In genomic region chr8:46936039-46936438, GRCm38 (mm10) we compare ENCODE assay signal across 8 mouse cellular contexts. TPM values are rescaled to one million over a fixed set of nuclear protein-coding genes. Genes with fewer than 3 reads are reported as not detected.
DNase-seq lines count a peak whose midpoint lies in the region; ATAC-seq and TF ChIP-seq lines count a peak whose summit lies in the region.

No protein-coding gene starts in this region.

- H3K9me3 ChIP-seq in hindbrain, embryonic 10.5 days = peaks cover 7% of the 10 kb centered on the region; the same call in 1 of the 2 replicates
- 0 out of 2 replicates have a peak, but pooled peaks cover 4% of the 10 kb centered on the region for H3K9me3 ChIP-seq in hindbrain, embryonic 12.5 days (replicated peaks)
- peaks cover 10% of the 10 kb centered on the region for H3K9me3 ChIP-seq in CH12.LX (replicated peaks; ENCODE audit: low read length)
- H3K9me3 ChIP-seq in embryonic facial prominence, embryonic 13.5 days = peaks cover 10% of the 10 kb centered on the region; the same call in 1 of the 2 replicates
- H3K9me3 ChIP-seq in stomach, postnatal 0 days (ENCODE audit: control insufficient read depth, low read length) = no peaks in the 10 kb centered on the region

- dilution Hi-C loops in CH12.LX (cut with MboI; ENCODE audit: extremely low pct_ligation_motif_present, extremely low pct_unique_long_range_greater_than_20kb, low sequenced_read_pairs) = no loop called here

- peak; percentile 15 for TF ChIP-seq RAD21 in CH12.LX (IDR thresholded peaks at IDR 0.05; ENCODE audit: low read depth, low read length)

- no peaks in the 10 kb centered on the region for H3K79me2 ChIP-seq in CH12.LX (replicated peaks; ENCODE audit: control insufficient read depth, extremely low read depth, insufficient read depth, poor library complexity, severe bottlenecking)

- WGBS in hindbrain, embryonic 10.5 days = 23% methylated on average over 8 of the region's 8 CpGs
- WGBS in hindbrain, embryonic 12.5 days = 17% methylated on average over 8 of the region's 8 CpGs
- WGBS in embryonic facial prominence, embryonic 13.5 days = 13% methylated on average over 8 of the region's 8 CpGs
- 25% methylated on average over 8 of the region's 8 CpGs for WGBS in stomach, postnatal 0 days

- DNase-seq in hindbrain, embryonic 10.5 days (ENCODE audit: low spot score) = peak; percentile 20
- no peak for DNase-seq in CH12.LX (ENCODE audit: extremely low read depth)
- peak; percentile 32 for DNase-seq in kidney, postnatal 14 days
- no peak for DNase-seq in stomach, postnatal 0 days (ENCODE audit: low spot score)
- no peak for DNase-seq in gastrocnemius, postnatal 25 days
- DNase-seq in adrenal gland, adult 8-10 months = no peak

- H3K4me2 ChIP-seq in hindbrain, embryonic 12.5 days (replicated peaks) = no peak overlapping the region
- H3K4me2 ChIP-seq in CH12.LX (ENCODE audit: insufficient read depth, low read depth, poor library complexity, severe bottlenecking) = no peak overlapping the region
- H3K4me2 ChIP-seq in embryonic facial prominence, embryonic 13.5 days = peak overlapping the region; percentile 46
- H3K4me2 ChIP-seq in stomach, postnatal 0 days (replicated peaks; ENCODE audit: low read depth) = peak overlapping the region; percentile 29; the same call in 1 of the 2 replicates

- in situ Hi-C loops in CH12.LX (cut with MboI; ENCODE audit: low pct_ligation_motif_present, low pct_unique_long_range_greater_than_20kb, low sequenced_read_pairs) = loop anchor here (5.0 to 25.0 kb wide), 3 partner anchors 91 to 724 kb away; partner anchors contain the start of gene Slc25a4

- ATAC-seq in hindbrain, embryonic 12.5 days (ENCODE audit: low FRiP score) = no peak
- no peak for ATAC-seq in embryonic facial prominence, embryonic 13.5 days (ENCODE audit: insufficient number of reproducible peaks, insufficient read depth, low FRiP score, low TSS enrichment, low read depth)
- 0 out of 2 replicates have a peak, but pooled peaks have one; percentile 41 for ATAC-seq in stomach, postnatal 0 days (ENCODE audit: low FRiP score, low TSS enrichment)

- no peaks in the 10 kb centered on the region for H3K36me3 ChIP-seq in hindbrain, embryonic 10.5 days
- no peaks in the 10 kb centered on the region for H3K36me3 ChIP-seq in hindbrain, embryonic 12.5 days
- no peaks in the 10 kb centered on the region for H3K36me3 ChIP-seq in CH12.LX (replicated peaks in 1 of 2; ENCODE audit: control insufficient read depth in 1 of 2, insufficient read depth in 1 of 2, low read length in 1 of 2)
- H3K36me3 ChIP-seq in embryonic facial prominence, embryonic 13.5 days = no peaks in the 10 kb centered on the region
- no peaks in the 10 kb centered on the region for H3K36me3 ChIP-seq in stomach, postnatal 0 days (ENCODE audit: control insufficient read depth, insufficient read depth, low read length)

- no peak overlapping the region for H3K9ac ChIP-seq in hindbrain, embryonic 12.5 days
- no peak overlapping the region for H3K9ac ChIP-seq in CH12.LX (ENCODE audit: insufficient read depth, low read depth)
- 0 out of 2 replicates have a peak overlapping the region, but pooled peaks have one; percentile 44 for H3K9ac ChIP-seq in embryonic facial prominence, embryonic 13.5 days
- H3K9ac ChIP-seq in stomach, postnatal 0 days (ENCODE audit: low read length) = no peak overlapping the region; the same call in 1 of the 2 replicates

- H3K4me1 ChIP-seq in hindbrain, embryonic 10.5 days (replicated peaks) = peaks cover 8% of the 10 kb centered on the region
- 0 out of 2 replicates have a peak, but pooled peaks cover 2% of the 10 kb centered on the region for H3K4me1 ChIP-seq in hindbrain, embryonic 12.5 days
- peaks cover 27 to 71% of the 10 kb centered on the region in 2 experiments for H3K4me1 ChIP-seq in CH12.LX (ENCODE audit: control insufficient read depth in 1 of 2, insufficient read depth in 2 of 2)
- no peaks in the 10 kb centered on the region for H3K4me1 ChIP-seq in embryonic facial prominence, embryonic 13.5 days
- no peaks in the 10 kb centered on the region for H3K4me1 ChIP-seq in stomach, postnatal 0 days (replicated peaks; ENCODE audit: control insufficient read depth, insufficient read depth)

- 0 out of 4 replicates have a peak, but pooled peaks of 1 of the 2 experiments have one; percentile 22 for TF ChIP-seq CTCF in CH12.LX (conservative IDR thresholded peaks at IDR 0.05 in 1 of 2, IDR thresholded peaks at IDR 0.05 in 1 of 2; ENCODE audit: low read depth in 2 of 2, low read length in 2 of 2)
- peak; percentile 81 for TF ChIP-seq CTCF in stomach, postnatal 0 days (IDR thresholded peaks at IDR 0.05; ENCODE audit: low read depth)

- TF ChIP-seq POLR2A in CH12.LX (IDR thresholded peaks at IDR 0.05; ENCODE audit: low read depth, low read length) = no peak

- H3K27me3 ChIP-seq in hindbrain, embryonic 10.5 days (ENCODE audit: insufficient read depth, poor library complexity, severe bottlenecking) = 0 out of 2 replicates have a peak, but pooled peaks cover 7% of the 10 kb centered on the region
- peaks cover 2% of the 10 kb centered on the region; the same call in 1 of the 2 replicates for H3K27me3 ChIP-seq in hindbrain, embryonic 12.5 days
- H3K27me3 ChIP-seq in CH12.LX (replicated peaks) = no peaks in the 10 kb centered on the region
- H3K27me3 ChIP-seq in embryonic facial prominence, embryonic 13.5 days = no peaks in the 10 kb centered on the region
- no peaks in the 10 kb centered on the region for H3K27me3 ChIP-seq in stomach, postnatal 0 days (ENCODE audit: control insufficient read depth, insufficient read depth, low read length)

- TF ChIP-seq EP300 in CH12.LX (IDR thresholded peaks at IDR 0.05; ENCODE audit: low read length) = no peak
- TF ChIP-seq EP300 in stomach, postnatal 0 days (optimal IDR thresholded peaks at IDR 0.05) = no peak

- peak overlapping the region; percentile 69 for H3K27ac ChIP-seq in hindbrain, embryonic 10.5 days
- no peak overlapping the region for H3K27ac ChIP-seq in hindbrain, embryonic 12.5 days
- H3K27ac ChIP-seq in CH12.LX (ENCODE audit: insufficient read depth, low read depth) = no peak overlapping the region
- no peak overlapping the region for H3K27ac ChIP-seq in embryonic facial prominence, embryonic 13.5 days
- H3K27ac ChIP-seq in stomach, postnatal 0 days (replicated peaks) = no peak overlapping the region

- no peak overlapping the region for H3K4me3 ChIP-seq in hindbrain, embryonic 10.5 days
- H3K4me3 ChIP-seq in hindbrain, embryonic 12.5 days = no peak overlapping the region
- no peak overlapping the region for H3K4me3 ChIP-seq in CH12.LX (replicated peaks in 1 of 3; ENCODE audit: low read depth in 2 of 3, low read length in 2 of 3, poor library complexity in 1 of 3)
- no peak overlapping the region for H3K4me3 ChIP-seq in embryonic facial prominence, embryonic 13.5 days
- H3K4me3 ChIP-seq in stomach, postnatal 0 days (ENCODE audit: low read depth, low read length) = peak overlapping the region; percentile 4; the same call in 1 of the 2 replicates

TF ChIP-seq in CH12.LX, 34 proteins besides CTCF, POLR2A, EP300 and RAD21:
- no peak for TF ChIP-seq USF1 (IDR thresholded peaks at IDR 0.05; ENCODE audit: low read depth, low read length)
- no peak for TF ChIP-seq RCOR1 (conservative IDR thresholded peaks at IDR 0.05; ENCODE audit: low read depth, low read length)
- no peak for TF ChIP-seq ZC3H11A (IDR thresholded peaks at IDR 0.05; ENCODE audit: low read depth, low read length)
- TF ChIP-seq SMC3 (IDR thresholded peaks at IDR 0.05; ENCODE audit: low read depth, low read length) = no peak
- no peak for TF ChIP-seq PAX5 (IDR thresholded peaks at IDR 0.05; ENCODE audit: low read length)
- no peak for TF ChIP-seq NRF1 (IDR thresholded peaks at IDR 0.05; ENCODE audit: low read depth, low read length)
- TF ChIP-seq ZKSCAN1 (IDR thresholded peaks at IDR 0.05; ENCODE audit: borderline replicate concordance, low read depth, low read length) = no peak
- no peak for TF ChIP-seq IRF4 (IDR thresholded peaks at IDR 0.05; ENCODE audit: low read depth, low read length)
- no peak for TF ChIP-seq MAX (IDR thresholded peaks at IDR 0.05; ENCODE audit: low read length)
- TF ChIP-seq CHD2 (IDR thresholded peaks at IDR 0.05; ENCODE audit: low read length) = no peak
- no peak for TF ChIP-seq E2F4 (IDR thresholded peaks at IDR 0.05; ENCODE audit: insufficient replicate concordance, low read depth, low read length)
- TF ChIP-seq MXI1 (IDR thresholded peaks at IDR 0.05; ENCODE audit: low read depth, low read length) = no peak
- TF ChIP-seq GABPA (IDR thresholded peaks at IDR 0.05; ENCODE audit: insufficient replicate concordance, low read depth, low read length) = no peak
- TF ChIP-seq JUN (IDR thresholded peaks at IDR 0.05; ENCODE audit: insufficient read depth, low read depth, low read length) = no peak
- no peak for TF ChIP-seq ZNF384 (IDR thresholded peaks at IDR 0.05; ENCODE audit: low read depth, low read length)
- TF ChIP-seq USF2 (conservative IDR thresholded peaks at IDR 0.05; ENCODE audit: low read depth, low read length) = no peak
- no peak for TF ChIP-seq MAFK (IDR thresholded peaks at IDR 0.05; ENCODE audit: insufficient replicate concordance, low read length)
TF ChIP-seq in CH12.LX: peak in this region for 0.

RNA-seq across cellular contexts. Expression of gene Enpp6, which starts 50.6 kb away (rescaled TPM):
- 0.43 and 0.68 TPM in 2 replicates for polyA plus RNA-seq in hindbrain, embryonic 10.5 days (2016; fragmentation: Nextera tagmentation; extraction: Ambion mirVana)
- 0.36 and 0.57 TPM in 2 replicates for polyA plus RNA-seq in hindbrain, embryonic 12.5 days (2016; fragmentation: Nextera tagmentation; extraction: Ambion mirVana)
- total RNA-seq in CH12.LX (2012; rRNA removed) (not detected in 2 replicates), CH12.LX (2014; rRNA removed) (0.15 TPM in 1 of 2 replicates, not detected in the other)
- polyA plus RNA-seq in CH12.LX (2012; ENCODE audit: insufficient read length, low read depth) = not detected in 2 replicates
- polyA plus RNA-seq in embryonic facial prominence, embryonic 13.5 days (2015; fragmentation: Nextera tagmentation; extraction: Ambion mirVana) = 0.54 and 0.72 TPM in 2 replicates
- polyA plus RNA-seq in stomach, postnatal 0 days (2015; fragmentation: Nextera tagmentation; extraction: Ambion mirVana) = 0.16 and 0.40 TPM in 2 replicates
- total RNA-seq in gastrocnemius, postnatal 25 days (2021) = 1 to 10 TPM in 1 of 2 experiments, under 1 TPM in 1; 0.72 to 1.8 TPM
- total RNA-seq in adrenal gland, adult 8-10 months (2022) = 1 to 10 TPM in 3 of 4 experiments, under 1 TPM in 1; 0.91 to 2.4 (median 1.4) TPM

Comparison
In these comparisons a context has a peak if more than half of its experiments do, and no peak if none do; other contexts are left out.
1. DNase-seq: peak in hindbrain, embryonic 10.5 days (single experiment) and kidney, postnatal 14 days (single experiment); none in CH12.LX (single experiment), stomach, postnatal 0 days (single experiment), gastrocnemius, postnatal 25 days (single experiment) and adrenal gland, adult 8-10 months (single experiment).
2. H3K4me2 ChIP-seq: peak in embryonic facial prominence, embryonic 13.5 days (single experiment) and stomach, postnatal 0 days (single experiment); none in hindbrain, embryonic 12.5 days (single experiment) and CH12.LX (single experiment).